Mouse (Mus musculus): ENCODE results near the gene Sncb.

The Sncb gene

DNA sequence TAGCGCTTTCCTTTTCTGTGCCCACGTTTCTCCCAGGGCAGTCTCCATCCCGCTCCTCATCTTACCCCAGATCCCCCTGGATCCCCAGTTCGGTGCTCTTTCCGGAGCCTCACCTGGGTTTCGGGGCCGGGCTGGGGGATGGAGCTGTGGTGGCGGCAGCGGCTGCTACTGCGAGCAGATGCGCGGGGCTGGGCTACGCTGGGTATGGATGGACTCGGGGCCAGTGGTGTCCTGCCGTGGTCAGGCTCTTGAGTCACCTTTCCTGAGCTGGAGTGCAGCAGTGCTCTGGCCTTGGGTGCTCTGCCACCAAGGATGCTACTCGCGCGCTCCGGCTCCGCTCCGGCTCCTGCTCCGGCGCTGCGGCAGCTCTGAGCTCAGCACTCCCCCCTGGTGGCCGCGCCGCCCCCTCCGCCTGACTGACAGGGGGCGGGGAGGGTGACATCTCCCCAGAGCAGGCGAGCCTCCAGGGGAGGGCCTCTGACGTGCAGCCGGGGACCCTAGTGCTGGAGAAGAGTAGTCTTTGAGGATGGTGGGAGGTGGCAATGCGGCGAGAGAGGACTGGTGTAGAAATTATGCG, at the start of gene Sncb:
Gene Sncb (minus strand): TSS at position 404 of the 577 bp plus-strand sequence.
- peak; percentile 89 for DNase-seq (ENCODE audit: low spot score)

DNA sequence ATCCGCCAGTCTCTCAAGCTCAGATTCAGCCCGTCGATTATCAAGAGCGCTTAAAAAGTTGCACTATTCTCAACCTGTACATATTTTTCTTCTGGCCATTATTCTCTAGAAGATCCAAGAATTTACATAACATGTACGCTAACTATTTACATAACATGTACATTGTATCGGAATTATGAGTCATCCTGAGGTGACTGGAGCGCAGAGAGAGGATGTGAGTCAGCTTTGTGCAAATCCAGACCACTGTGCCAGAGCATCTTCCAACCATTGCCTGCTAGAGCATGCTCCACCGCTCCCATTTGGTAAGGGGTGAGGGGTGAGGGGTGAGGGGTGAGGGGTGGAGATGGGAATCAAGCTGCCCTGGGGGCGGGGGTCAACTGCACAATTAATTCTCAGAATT, 47.0 kb upstream of the Sncb start:
- DNase-seq (ENCODE audit: low spot score), result peak; percentile 75

GRCm38 (mm10) chr13:54811476-54811875, 45.1 kb upstream of the Sncb start:
- DNase-seq (ENCODE audit: low spot score), result no peak

- DNase-seq (ENCODE audit: low spot score), result no peak
These were observed 41.7 kb upstream of the Sncb start for GRCm38 (mm10) chr13:54808067-54808466.

DNA sequence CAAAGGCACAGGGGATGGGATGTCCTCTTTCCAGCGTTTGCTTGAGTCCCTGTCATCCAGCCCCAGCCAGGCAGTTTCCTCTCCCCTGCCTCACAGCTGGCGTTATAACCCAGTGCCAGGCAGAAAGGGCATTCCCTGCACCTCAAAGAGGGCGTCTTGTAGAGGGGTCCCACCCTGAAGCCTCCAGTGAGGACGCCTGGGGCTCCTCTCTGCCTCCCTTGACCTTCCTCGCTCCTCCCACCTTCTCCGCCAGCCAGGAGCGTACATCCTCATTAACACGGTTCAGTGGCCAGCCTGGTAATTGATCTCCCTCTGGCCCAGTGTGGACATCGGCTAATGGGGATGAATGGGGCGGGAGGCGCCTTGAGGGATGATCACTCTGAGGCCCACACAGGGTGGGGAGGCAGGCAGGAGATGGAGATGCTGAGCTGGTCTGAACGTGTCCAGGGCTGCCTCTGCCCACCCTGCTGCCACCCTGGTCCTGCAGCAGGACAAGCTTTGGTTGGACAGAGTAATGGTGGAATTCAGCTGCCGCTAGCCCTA, 40.1 kb upstream of the Sncb start:
- peak; percentile 34 for DNase-seq (ENCODE audit: low spot score)

GRCm38 (mm10) chr13:54805134-54805838, 38.9 kb upstream of the Sncb start:
- DNase-seq (ENCODE audit: low spot score), result no peak

- DNase-seq (ENCODE audit: low spot score), result no peak
These were observed 36.6 kb upstream of the Sncb start for GRCm38 (mm10) chr13:54803010-54803409.

DNA sequence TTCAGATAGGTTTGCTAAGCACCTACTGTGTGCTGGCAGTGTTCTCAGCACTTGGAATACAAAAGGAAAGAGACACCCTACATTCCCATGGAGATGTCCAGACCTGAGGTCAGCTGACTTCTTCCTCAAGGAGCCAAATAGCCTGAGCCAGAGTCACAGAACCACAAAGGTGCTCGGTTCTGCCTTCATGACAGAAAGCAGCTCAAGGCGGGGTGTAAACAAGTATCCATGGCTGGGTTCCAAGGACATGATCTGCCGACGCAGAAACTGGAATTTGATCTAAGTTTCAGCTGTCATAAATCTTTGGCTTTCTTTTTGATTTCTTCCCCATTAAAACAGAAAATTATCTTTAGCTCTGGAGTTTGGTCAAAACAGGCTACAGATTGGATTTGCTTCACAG, 33.8 kb upstream of the Sncb start:
- DNase-seq (ENCODE audit: low spot score), result no peak

DNA sequence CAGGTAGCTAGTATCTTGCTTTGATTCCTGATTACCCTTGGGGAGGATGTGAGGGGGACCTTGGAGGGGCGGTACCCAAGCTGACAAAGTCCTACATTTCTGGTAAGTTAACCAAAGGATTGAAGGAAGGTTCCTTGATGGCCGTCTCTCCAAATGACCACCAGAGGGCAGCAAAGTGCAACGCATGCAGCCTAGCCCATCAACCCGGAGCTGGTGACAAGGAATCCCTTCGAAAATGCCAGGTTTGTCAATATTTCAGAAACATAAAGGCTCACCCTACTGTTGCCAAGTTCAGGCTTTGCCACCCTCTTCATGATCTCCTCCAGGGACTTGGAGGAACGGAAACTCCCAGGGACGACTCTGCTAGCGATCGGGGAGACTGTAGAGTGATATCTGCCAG, 33.3 kb upstream of the Sncb start:
- peak; percentile 85 for DNase-seq (ENCODE audit: low spot score)

- DNase-seq (ENCODE audit: low spot score), result no peak
These were observed 32.3 kb upstream of the Sncb start for GRCm38 (mm10) chr13:54798740-54799139.

- no peak for DNase-seq (ENCODE audit: low spot score)
These were observed 31.7 kb upstream of the Sncb start for GRCm38 (mm10) chr13:54797861-54798643.

GRCm38 (mm10) chr13:54797356-54797755, 31.0 kb upstream of the Sncb start:
- DNase-seq (ENCODE audit: low spot score), result peak; percentile 71

- DNase-seq (ENCODE audit: low spot score), result peak; percentile 58
These were observed 28.4 kb upstream of the Sncb start for GRCm38 (mm10) chr13:54794843-54795242.

- no peak for DNase-seq (ENCODE audit: low spot score)
These were observed 27.7 kb upstream of the Sncb start for GRCm38 (mm10) chr13:54794002-54794577.

DNA sequence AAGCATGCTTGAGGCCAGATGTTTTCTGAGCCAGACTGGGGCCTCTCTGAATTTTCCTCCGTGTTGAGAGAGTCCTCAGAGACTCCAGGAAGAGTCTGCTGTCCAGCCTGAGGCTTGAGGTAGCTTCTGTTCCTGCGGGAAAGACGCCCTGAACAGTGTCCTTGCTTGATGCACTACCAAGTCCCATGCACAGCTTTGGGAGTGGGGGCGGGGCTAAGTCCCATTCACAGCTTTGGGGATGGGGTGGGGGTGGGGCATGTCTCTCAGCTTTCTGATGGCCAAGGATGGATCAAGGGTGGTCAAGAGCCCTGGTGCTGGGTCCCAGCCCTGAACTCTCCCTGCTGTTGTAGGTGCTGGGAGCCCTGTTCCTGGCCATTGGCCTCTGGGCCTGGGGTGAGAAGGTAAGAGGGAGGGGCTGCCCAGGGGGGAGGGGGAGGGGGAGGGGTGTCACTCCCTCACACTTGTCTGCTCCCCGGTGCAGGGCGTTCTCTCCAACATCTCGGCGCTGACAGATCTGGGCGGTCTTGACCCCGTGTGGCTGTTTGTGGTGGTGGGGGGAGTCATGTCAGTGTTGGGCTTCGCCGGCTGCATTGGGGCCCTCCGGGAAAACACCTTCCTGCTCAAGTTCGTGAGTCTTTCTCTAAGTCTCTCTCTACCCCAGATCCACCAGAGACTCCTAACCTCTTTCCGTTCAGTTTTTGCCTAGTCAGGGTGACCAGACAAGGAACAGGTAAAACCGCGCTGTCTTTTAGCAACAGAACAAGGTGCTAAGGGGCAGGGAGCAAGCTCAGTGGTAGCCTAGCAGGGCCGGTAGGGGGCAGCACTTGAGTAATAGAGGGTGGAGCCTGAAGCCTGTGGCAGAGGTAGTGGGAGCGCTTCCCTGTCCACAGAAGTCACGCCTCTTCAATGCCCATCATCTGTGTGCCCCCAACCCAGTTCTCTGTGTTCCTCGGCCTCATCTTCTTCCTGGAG, 26.1 kb upstream of the Sncb start:
- no peak for DNase-seq (ENCODE audit: low spot score)

- DNase-seq (ENCODE audit: low spot score), result peak; percentile 74
These were observed 23.4 kb upstream of the Sncb start for GRCm38 (mm10) chr13:54789561-54790397.

GRCm38 (mm10) chr13:54788740-54789560, 22.6 kb upstream of the Sncb start, which contains the start of gene Tspan17:
Gene Tspan17, plus strand, starts transcription at chr13:54789377.
- DNase-seq (ENCODE audit: low spot score), result peak; percentile 98

DNA sequence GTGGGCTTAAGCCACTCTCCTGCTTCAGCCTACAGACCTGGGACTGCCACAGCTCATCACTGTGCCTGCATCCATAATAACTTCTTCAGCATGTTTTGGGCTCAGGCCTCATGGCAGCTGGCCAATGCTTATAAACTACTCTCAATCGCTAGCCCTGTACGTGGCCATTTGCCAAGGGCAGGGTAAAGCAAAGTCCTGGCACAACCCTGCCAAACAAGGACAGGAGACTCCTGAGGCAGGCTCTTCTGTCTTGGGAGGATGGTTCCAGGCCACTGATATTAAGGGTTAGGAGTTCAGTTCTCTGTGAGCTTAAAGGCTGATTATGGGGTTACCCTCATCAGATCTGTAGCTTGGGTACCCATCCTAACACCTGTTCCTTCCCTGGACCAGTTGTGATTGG, 21.2 kb upstream of the Sncb start:
- peak; percentile 73 for DNase-seq (ENCODE audit: low spot score)

DNA sequence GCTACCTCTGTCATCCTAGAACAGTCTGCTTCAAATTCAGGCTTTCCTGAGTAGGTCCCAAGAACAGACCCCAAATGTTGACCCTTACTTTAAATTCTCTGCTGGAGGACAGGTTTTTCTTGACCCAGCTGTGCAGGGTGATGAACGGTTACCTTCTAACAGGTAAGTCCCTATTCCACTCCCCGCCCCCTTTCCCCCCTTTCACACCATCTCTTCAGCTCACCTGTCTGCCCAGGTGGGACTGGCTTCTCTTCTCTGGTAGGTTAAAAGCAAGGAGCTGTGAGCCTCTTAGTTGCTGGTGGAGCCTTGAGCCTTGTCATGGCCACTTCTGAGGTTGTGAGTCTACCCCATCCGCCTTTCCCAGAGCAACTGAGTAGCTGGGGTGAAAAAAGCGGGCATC, 17.3 kb upstream of the Sncb start, which contains the start of gene Eif4e1b:
Gene Eif4e1b (plus strand): TSS at position 301 of the 400 bp plus-strand sequence.
- no peak for DNase-seq (ENCODE audit: low spot score)
